Mouse (Mus musculus) liver, postnatal 0 days (tissue): ENCODE data around the gene Best1.

Experiments
- CTCF ChIP-seq: sonication (generic); IDR thresholded peaks from 2 replicates; pipeline ENCODE4 v1.5.1; 2016; ENCODE audit warnings: antibody characterized with exemption, low read depth
- EP300 ChIP-seq: IDR thresholded peaks from 2 replicates; pipeline ENCODE4 v1.6.1; 2016; ENCODE audit warnings: antibody characterized with exemption, low read depth, mild to moderate bottlenecking

GRCm38 (mm10) chr19:10043643-10044042, 42.2 kb upstream of the Best1 start:
- TF ChIP-seq EP300 (no peak), CTCF (no peak)
